Mouse (Mus musculus) layer of hippocampus, adult 2 months (tissue): ENCODE data around the gene C1qtnf5. TPM values are rescaled to one million over a fixed set of nuclear protein-coding genes. Genes with fewer than 3 reads are reported as not detected.

Source experiments
- DNase-seq, 2 experiments: peaks; one replicate each; pipeline ENCODE4 v3.0.0; 2022; ENCODE audit warnings: low spot score in 2 of 2
- H3K27ac ChIP-seq: fragments of 200-600 bp; 2 replicates; pipeline ENCODE4 v1.8.1; 2022
- H3K4me3 ChIP-seq: fragments of 200-600 bp; 2 replicates; pipeline ENCODE4 v1.8.1; 2022; ENCODE audit warnings: mild to moderate bottlenecking
- CTCF ChIP-seq: fragments of 200-600 bp; conservative IDR thresholded peaks from 2 replicates; pipeline ENCODE4 v1.8.1; 2022; ENCODE audit warnings: antibody characterized with exemption, mild to moderate bottlenecking, moderate library complexity
- total RNA-seq, 2 experiments: library from RNA; stranded (reverse); gene quantifications; 2 replicates each; pipeline ENCODE4 v1.2.3; 2021

Gene C1qtnf5
- total RNA-seq, 2 experiments from 2014 or later: 12.3 to 14.4 TPM

- DNase-seq: no peak
- TF ChIP-seq CTCF: no peak
- Histone ChIP-seq H3K4me3 (no peak overlapping the region), H3K27ac (peak overlapping the region; percentile 54)
Observed at GRCm38 (mm10) chr9:44131276-44131590, 24.2 kb downstream of the C1qtnf5 start.

GRCm38 (mm10) chr9:44132200-44132599 is 25.2 kb downstream of the C1qtnf5 start:
- DNase-seq: no peak
- TF ChIP-seq CTCF: no peak
- H3K27ac ChIP-seq: no peak overlapping the region
- H3K4me3 ChIP-seq: no peak overlapping the region

GRCm38 (mm10) chr9:44133287-44133686 is 26.2 kb downstream of the C1qtnf5 start:
- DNase-seq: no peak
- H3K27ac ChIP-seq: peak overlapping the region; percentile 37
- TF ChIP-seq CTCF: no peak
- H3K4me3 ChIP-seq: peak overlapping the region; percentile 54; the same call in 1 of the 2 replicates

GRCm38 (mm10) chr9:44134101-44134850 is 27.2 kb downstream of the C1qtnf5 start, which contains the start of gene Mcam:
Gene Mcam, plus strand, starts transcription at chr9:44134469.
- TF ChIP-seq CTCF: no peak
- peak within 1 kb of the TSS; percentile 72 for H3K27ac ChIP-seq
- DNase-seq: no peak
- H3K4me3 ChIP-seq: peak within 1 kb of the TSS; percentile 54

GRCm38 (mm10) chr9:44134851-44135730 is 28.0 kb downstream of the C1qtnf5 start:
- TF ChIP-seq CTCF: no peak
- Histone ChIP-seq H3K27ac (peak overlapping the region; percentile 72), H3K4me3 (peak overlapping the region; percentile 54)
- no peak for DNase-seq

GRCm38 (mm10) chr9:44135731-44136411 is 28.8 kb downstream of the C1qtnf5 start:
- no peak overlapping the region; the same call in 1 of the 2 replicates for H3K4me3 ChIP-seq
- peak overlapping the region; percentile 72; the same call in 1 of the 2 replicates for H3K27ac ChIP-seq
- TF ChIP-seq CTCF: no peak

GRCm38 (mm10) chr9:44137846-44138245 is 30.8 kb downstream of the C1qtnf5 start:
- Histone ChIP-seq H3K27ac (no peak overlapping the region), H3K4me3 (no peak overlapping the region)
- DNase-seq: no peak
- no peak for TF ChIP-seq CTCF

More at GRCm38 (mm10) chr9:44135731-44136411, 28.8 kb downstream of the C1qtnf5 start:
- no peak for DNase-seq

- Histone ChIP-seq H3K27ac (peak overlapping the region; percentile 6; the same call in 1 of the 2 replicates), H3K4me3 (no peak overlapping the region)
- DNase-seq: no peak
- TF ChIP-seq CTCF: no peak
Observed at GRCm38 (mm10) chr9:44141951-44142350, 34.9 kb downstream of the C1qtnf5 start.

GRCm38 (mm10) chr9:44143421-44143820 is 36.4 kb downstream of the C1qtnf5 start:
- H3K27ac ChIP-seq: peak overlapping the region; percentile 46; the same call in 1 of the 2 replicates
- no peak overlapping the region for H3K4me3 ChIP-seq
- no peak for TF ChIP-seq CTCF
- no peak for DNase-seq

GRCm38 (mm10) chr9:44144023-44144717 is 37.1 kb downstream of the C1qtnf5 start:
- TF ChIP-seq CTCF: peak; percentile 54
- no peak overlapping the region for H3K4me3 ChIP-seq
- no peak for DNase-seq
- peak overlapping the region; percentile 46; the same call in 1 of the 2 replicates for H3K27ac ChIP-seq

GRCm38 (mm10) chr9:44144718-44145060 is 37.6 kb downstream of the C1qtnf5 start:
- H3K27ac ChIP-seq: no peak overlapping the region
- DNase-seq: no peak
- H3K4me3 ChIP-seq: no peak overlapping the region
- no peak for TF ChIP-seq CTCF

GRCm38 (mm10) chr9:44147290-44147689 is 40.2 kb downstream of the C1qtnf5 start:
- no peak for DNase-seq
- Histone ChIP-seq H3K27ac (no peak overlapping the region), H3K4me3 (no peak overlapping the region)
- peak; percentile 80 for TF ChIP-seq CTCF

Other genes starting within 250 kb of the C1qtnf5 start
- gene Thy1, start 63.9 kb upstream of the C1qtnf5 start, total RNA-seq: 100 to 1,000 TPM; 854 to 892 TPM
- gene Usp2, start 40.2 kb upstream of the C1qtnf5 start, total RNA-seq: 10 to 100 TPM; 79.2 to 82.4 TPM
- gene Mfrp, start 5.5 kb upstream of the C1qtnf5 start, total RNA-seq: 1 to 10 TPM in 1 of 2 experiments, not detected in 1; 1.3 TPM
- under 1 TPM; 0.27 to 0.38 TPM for gene Gm49380, start 6.3 kb downstream of the C1qtnf5 start, total RNA-seq
- 10 to 100 TPM; 29.2 to 30.7 TPM for gene Rnf26, start 6.3 kb downstream of the C1qtnf5 start, total RNA-seq
- 10 to 100 TPM; 10.1 to 15.9 TPM for gene Mcam, start 27.2 kb downstream of the C1qtnf5 start, total RNA-seq
- gene Cbl, start 126.8 kb downstream of the C1qtnf5 start, total RNA-seq: 10 to 100 TPM; 61.7 to 66.5 TPM
- gene Ccdc153, start 133.4 kb downstream of the C1qtnf5 start, total RNA-seq: 1 to 10 TPM; 3.6 to 4.1 TPM
- 1 to 10 TPM; 1.1 to 1.5 TPM for gene Pdzd3, start 144.2 kb downstream of the C1qtnf5 start, total RNA-seq
- gene Nlrx1, start 161.4 kb downstream of the C1qtnf5 start, total RNA-seq: 10 to 100 TPM; 11.6 to 13.9 TPM
- gene Abcg4, start 181.4 kb downstream of the C1qtnf5 start, total RNA-seq: 10 to 100 TPM; 67.9 to 71.4 TPM
- gene Hinfp, start 198.4 kb downstream of the C1qtnf5 start, total RNA-seq: 10 to 100 TPM; 26.0 to 36.9 TPM
- gene C2cd2l, start 213.0 kb downstream of the C1qtnf5 start, total RNA-seq: 100 to 1,000 TPM; 186 to 206 TPM
- gene Dpagt1, start 218.8 kb downstream of the C1qtnf5 start, total RNA-seq: 10 to 100 TPM; 14.5 to 15.3 TPM
- 10 to 100 TPM; 42.5 to 44.2 TPM for gene H2afx, start 227.4 kb downstream of the C1qtnf5 start, total RNA-seq
- 10 to 100 TPM; 21.9 to 22.1 TPM for gene Hmbs, start 237.0 kb downstream of the C1qtnf5 start, total RNA-seq